Mouse (Mus musculus): Measurements from ENCODE around the gene Ctrb1.

DNA sequence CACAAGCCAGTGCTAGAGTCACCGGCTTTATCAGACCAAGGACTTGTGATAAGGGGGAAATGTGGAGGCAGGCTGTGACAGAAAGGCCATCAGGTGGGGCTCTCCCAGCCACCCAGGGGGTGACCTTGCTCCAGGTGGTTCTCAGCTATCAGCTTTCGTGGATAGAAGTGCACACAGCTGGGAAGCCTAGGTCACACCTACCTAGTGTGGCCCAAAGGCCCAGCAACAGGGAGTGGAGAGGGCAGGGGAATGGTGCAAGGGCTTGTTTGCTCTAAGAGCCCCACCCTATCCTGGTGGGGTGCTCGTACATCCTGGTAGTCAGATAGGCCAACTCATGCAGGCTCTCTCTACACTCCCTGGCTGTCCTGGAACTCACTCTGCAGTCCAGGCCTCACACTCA is 14.4 kb upstream of the Ctrb1 start:
- TF ChIP-seq CTCF (conservative IDR thresholded peaks at IDR 0.05; ENCODE audit: insufficient read depth, insufficient read length, low read depth, low read length): no peak
- TF ChIP-seq POLR2A (IDR thresholded peaks at IDR 0.05; ENCODE audit: low read depth, low read length): no peak

All from kidney, adult 2 months (tissue).